Comparison of ENCODE assay signal across 8 mouse cellular contexts in genomic region chr2:156066126-156066525, GRCm38 (mm10). TPM values are rescaled to one million over a fixed set of nuclear protein-coding genes. Genes with fewer than 3 reads are reported as not detected.
DNase-seq lines count a peak whose midpoint lies in the region; ATAC-seq and TF ChIP-seq lines count a peak whose summit lies in the region.

No protein-coding gene starts in this region.

- H3K4me3 ChIP-seq in lung, postnatal 0 days (ENCODE audit: low read depth, low read length), result no peak overlapping the region
- peak overlapping the region; percentile 77 for H3K4me3 ChIP-seq in forebrain, embryonic 14.5 days (ENCODE audit: low read depth, low read length)
- peak overlapping the region; percentile 62 for H3K4me3 ChIP-seq in limb, embryonic 11.5 days (ENCODE audit: low read depth, low read length)
- H3K4me3 ChIP-seq in stomach, embryonic 14.5 days (ENCODE audit: low read depth, low read length), result peak overlapping the region; percentile 74

- H3K4me2 ChIP-seq in lung, postnatal 0 days (replicated peaks; ENCODE audit: low read depth, low read length), result peak overlapping the region; percentile 99
- H3K4me2 ChIP-seq in forebrain, embryonic 14.5 days (ENCODE audit: low read length), result peak overlapping the region; percentile 94
- peak overlapping the region; percentile 76 for H3K4me2 ChIP-seq in limb, embryonic 11.5 days (ENCODE audit: low read depth, severe bottlenecking)
- H3K4me2 ChIP-seq in stomach, embryonic 14.5 days (replicated peaks; ENCODE audit: low read depth, low read length), result peak overlapping the region; percentile 94

- no peaks in the 10 kb centered on the region; the same call in 1 of the 2 replicates for H3K36me3 ChIP-seq in lung, postnatal 0 days (ENCODE audit: insufficient read depth, low read length)
- peaks cover 32% of the 10 kb centered on the region for H3K36me3 ChIP-seq in forebrain, embryonic 14.5 days (ENCODE audit: control insufficient read depth, insufficient read depth, low read length)
- peaks cover 12% of the 10 kb centered on the region; the same call in 1 of the 2 replicates for H3K36me3 ChIP-seq in limb, embryonic 11.5 days (ENCODE audit: control insufficient read depth, insufficient read depth, low read length)
- peaks cover 15% of the 10 kb centered on the region for H3K36me3 ChIP-seq in stomach, embryonic 14.5 days (ENCODE audit: control insufficient read depth, insufficient read depth, low read length)

- peak overlapping the region; percentile 64; the same call in 1 of the 2 replicates for H3K9ac ChIP-seq in lung, postnatal 0 days (replicated peaks; ENCODE audit: low read depth)
- H3K9ac ChIP-seq in forebrain, embryonic 14.5 days (ENCODE audit: low read length), result peak overlapping the region; percentile 86
- H3K9ac ChIP-seq in limb, embryonic 11.5 days (ENCODE audit: low read length), result peak overlapping the region; percentile 70
- peak overlapping the region; percentile 71; the same call in 1 of the 2 replicates for H3K9ac ChIP-seq in stomach, embryonic 14.5 days (replicated peaks; ENCODE audit: low read depth, low read length)

- peak; percentile 1; the same call in 1 of the 2 replicates for ATAC-seq in lung, postnatal 0 days
- ATAC-seq in forebrain, embryonic 14.5 days, result 0 out of 2 replicates have a peak, but pooled peaks have one; percentile 2
- ATAC-seq in limb, embryonic 11.5 days (ENCODE audit: insufficient number of reproducible peaks, low FRiP score, low TSS enrichment, low read depth), result peak; percentile 7; the same call in 1 of the 2 replicates
- peak; percentile 3; the same call in 1 of the 2 replicates for ATAC-seq in stomach, embryonic 14.5 days (ENCODE audit: insufficient number of reproducible peaks, insufficient read depth, low FRiP score, low read depth)

- no peak for TF ChIP-seq CTCF in lung, postnatal 0 days (IDR thresholded peaks at IDR 0.05)

- H3K27ac ChIP-seq in lung, postnatal 0 days (ENCODE audit: low read length), result no peak overlapping the region
- no peak overlapping the region for H3K27ac ChIP-seq in forebrain, embryonic 14.5 days (ENCODE audit: low read depth, low read length)
- H3K27ac ChIP-seq in limb, embryonic 11.5 days (replicated peaks; ENCODE audit: low read depth, low read length), result no peak overlapping the region
- no peak overlapping the region for H3K27ac ChIP-seq in stomach, embryonic 14.5 days (ENCODE audit: low read length)

- no peak for TF ChIP-seq EP300 in lung, postnatal 0 days (IDR thresholded peaks at IDR 0.05)

- no peaks in the 10 kb centered on the region for H3K27me3 ChIP-seq in lung, postnatal 0 days (replicated peaks; ENCODE audit: insufficient read depth, low read length)
- no peaks in the 10 kb centered on the region for H3K27me3 ChIP-seq in forebrain, embryonic 14.5 days (replicated peaks; ENCODE audit: control insufficient read depth, insufficient read depth, low read length)
- no peaks in the 10 kb centered on the region for H3K27me3 ChIP-seq in limb, embryonic 11.5 days (ENCODE audit: control insufficient read depth, insufficient read depth, low read length)
- H3K27me3 ChIP-seq in stomach, embryonic 14.5 days (ENCODE audit: control insufficient read depth, insufficient read depth, low read length), result no peaks in the 10 kb centered on the region

- no peak for DNase-seq in lung, postnatal 0 days (ENCODE audit: low spot score)
- no peak for DNase-seq in lung, postnatal 14 days
- no peak for DNase-seq in forebrain, embryonic 14.5 days (ENCODE audit: low spot score)
- no peak for DNase-seq in limb, embryonic 11.5 days (ENCODE audit: low spot score)
- no peak for DNase-seq in frontal cortex, postnatal 14 days (ENCODE audit: low spot score in 2 of 2)
- DNase-seq in frontal cortex, adult 2 months (ENCODE audit: extremely low spot score in 1 of 2, low spot score in 1 of 2), result no peak
- DNase-seq in cerebellum, adult 8-10 months, result no peak

- no peaks in the 10 kb centered on the region for H3K9me3 ChIP-seq in lung, postnatal 0 days (ENCODE audit: low read length)
- H3K9me3 ChIP-seq in forebrain, embryonic 14.5 days (replicated peaks; ENCODE audit: control insufficient read depth, low read length), result no peaks in the 10 kb centered on the region
- no peaks in the 10 kb centered on the region for H3K9me3 ChIP-seq in limb, embryonic 11.5 days (ENCODE audit: control insufficient read depth, low read length)
- no peaks in the 10 kb centered on the region for H3K9me3 ChIP-seq in stomach, embryonic 14.5 days (ENCODE audit: control insufficient read depth, low read depth, low read length)

- H3K4me1 ChIP-seq in lung, postnatal 0 days (ENCODE audit: insufficient read depth, low read depth, low read length), result no peaks in the 10 kb centered on the region; the same call in 1 of the 2 replicates
- H3K4me1 ChIP-seq in forebrain, embryonic 14.5 days (ENCODE audit: control insufficient read depth, insufficient read depth, low read length), result peaks cover 7% of the 10 kb centered on the region
- H3K4me1 ChIP-seq in limb, embryonic 11.5 days (ENCODE audit: control insufficient read depth, insufficient read depth, low read length), result peaks cover 6% of the 10 kb centered on the region; the same call in 1 of the 2 replicates
- 0 out of 2 replicates have a peak, but pooled peaks cover 6% of the 10 kb centered on the region for H3K4me1 ChIP-seq in stomach, embryonic 14.5 days (ENCODE audit: control insufficient read depth, insufficient read depth, low read length)

- WGBS in lung, postnatal 0 days, result 30% methylated on average over 10 of the region's 10 CpGs
- WGBS in forebrain, embryonic 14.5 days, result 40% methylated on average over 10 of the region's 10 CpGs
- 36% methylated on average over 10 of the region's 10 CpGs for WGBS in limb, embryonic 11.5 days
- 30% methylated on average over 10 of the region's 10 CpGs for WGBS in stomach, embryonic 14.5 days

RNA-seq across cellular contexts. Expression of gene Spag4, which starts 1.2 kb away (rescaled TPM):
- polyA plus RNA-seq in lung, postnatal 0 days (2015; fragmentation: Nextera tagmentation; extraction: Ambion mirVana), result 0.74 and 0.89 TPM in 2 replicates
- 4.6 and 5.1 TPM in 2 replicates for polyA plus RNA-seq in forebrain, embryonic 14.5 days (2014; fragmentation: Nextera tagmentation; extraction: Ambion mirVana)
- 3.7 and 3.9 TPM in 2 replicates for polyA plus RNA-seq in limb, embryonic 11.5 days (2014; fragmentation: Nextera tagmentation; extraction: Ambion mirVana)
- polyA plus RNA-seq in stomach, embryonic 14.5 days (2014; fragmentation: Nextera tagmentation; extraction: Ambion mirVana), result 3.1 and 4.2 TPM in 2 replicates
- polyA plus RNA-seq in frontal cortex, adult 2 months (2012; rRNA removed), result 4.9 and 5.6 TPM in 2 replicates

RNA-seq across cellular contexts. Expression of gene Fer1l4, which starts 13.4 kb away (rescaled TPM):
- polyA plus RNA-seq in lung, postnatal 0 days (2015; fragmentation: Nextera tagmentation; extraction: Ambion mirVana), result 0.06 and 0.36 TPM in 2 replicates
- not detected in 2 replicates for polyA plus RNA-seq in forebrain, embryonic 14.5 days (2014; fragmentation: Nextera tagmentation; extraction: Ambion mirVana)
- not detected in 2 replicates for polyA plus RNA-seq in limb, embryonic 11.5 days (2014; fragmentation: Nextera tagmentation; extraction: Ambion mirVana)
- 0.78 and 1.6 TPM in 2 replicates for polyA plus RNA-seq in stomach, embryonic 14.5 days (2014; fragmentation: Nextera tagmentation; extraction: Ambion mirVana)
- polyA plus RNA-seq in frontal cortex, adult 2 months (2012; rRNA removed), result 0.08 TPM in 2 replicates

RNA-seq across cellular contexts. Expression of gene Cpne1, which starts 45.6 kb away (rescaled TPM):
- 38.3 and 42.3 TPM in 2 replicates for polyA plus RNA-seq in lung, postnatal 0 days (2015; fragmentation: Nextera tagmentation; extraction: Ambion mirVana)
- polyA plus RNA-seq in forebrain, embryonic 14.5 days (2014; fragmentation: Nextera tagmentation; extraction: Ambion mirVana), result 18.5 and 24.9 TPM in 2 replicates
- polyA plus RNA-seq in limb, embryonic 11.5 days (2014; fragmentation: Nextera tagmentation; extraction: Ambion mirVana), result 61.4 and 61.9 TPM in 2 replicates
- 59.5 and 60.1 TPM in 2 replicates for polyA plus RNA-seq in stomach, embryonic 14.5 days (2014; fragmentation: Nextera tagmentation; extraction: Ambion mirVana)
- 54.7 and 55.7 TPM in 2 replicates for polyA plus RNA-seq in frontal cortex, adult 2 months (2012; rRNA removed)

RNA-seq across cellular contexts. Expression of gene Rbm12, which starts 45.7 kb away (rescaled TPM):
- polyA plus RNA-seq in lung, postnatal 0 days (2015; fragmentation: Nextera tagmentation; extraction: Ambion mirVana), result 10.1 and 10.7 TPM in 2 replicates
- 30.1 and 33.4 TPM in 2 replicates for polyA plus RNA-seq in forebrain, embryonic 14.5 days (2014; fragmentation: Nextera tagmentation; extraction: Ambion mirVana)
- polyA plus RNA-seq in limb, embryonic 11.5 days (2014; fragmentation: Nextera tagmentation; extraction: Ambion mirVana), result 42.9 and 51.1 TPM in 2 replicates
- 30.1 and 31.5 TPM in 2 replicates for polyA plus RNA-seq in stomach, embryonic 14.5 days (2014; fragmentation: Nextera tagmentation; extraction: Ambion mirVana)
- polyA plus RNA-seq in frontal cortex, adult 2 months (2012; rRNA removed), result 11.2 and 11.6 TPM in 2 replicates

RNA-seq across cellular contexts. Expression of gene Ergic3, which starts 58.3 kb away (rescaled TPM):
- 168 and 181 TPM in 2 replicates for polyA plus RNA-seq in lung, postnatal 0 days (2015; fragmentation: Nextera tagmentation; extraction: Ambion mirVana)
- polyA plus RNA-seq in forebrain, embryonic 14.5 days (2014; fragmentation: Nextera tagmentation; extraction: Ambion mirVana), result 391 and 444 TPM in 2 replicates
- 178 and 188 TPM in 2 replicates for polyA plus RNA-seq in limb, embryonic 11.5 days (2014; fragmentation: Nextera tagmentation; extraction: Ambion mirVana)
- 264 and 266 TPM in 2 replicates for polyA plus RNA-seq in stomach, embryonic 14.5 days (2014; fragmentation: Nextera tagmentation; extraction: Ambion mirVana)
- 317 TPM in 2 replicates for polyA plus RNA-seq in frontal cortex, adult 2 months (2012; rRNA removed)
